Mouse (Mus musculus): Measurements from ENCODE around the gene Gm28308.

Gm28308 gene

DNA sequence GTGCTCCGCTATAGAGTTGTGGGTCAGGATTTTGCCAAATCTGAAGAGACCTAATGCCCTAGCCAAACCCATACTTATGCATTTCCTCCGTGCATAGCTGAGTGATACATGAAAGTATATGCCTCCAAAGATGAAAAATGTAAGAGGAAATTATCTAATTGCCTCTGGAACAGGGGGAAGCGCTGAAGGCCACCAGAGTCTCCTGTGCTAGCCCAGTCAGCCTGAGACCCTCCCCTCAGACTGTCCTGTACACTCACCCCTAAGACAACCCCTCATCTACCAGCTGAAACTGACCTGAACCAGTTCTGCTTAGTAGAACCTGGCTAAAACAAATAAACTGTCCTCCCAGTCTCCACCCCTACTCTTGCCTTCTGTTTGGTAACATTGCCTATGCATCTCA is 32.4 kb downstream of the Gm28308 start:
- DNase-seq, result no peak

DNA sequence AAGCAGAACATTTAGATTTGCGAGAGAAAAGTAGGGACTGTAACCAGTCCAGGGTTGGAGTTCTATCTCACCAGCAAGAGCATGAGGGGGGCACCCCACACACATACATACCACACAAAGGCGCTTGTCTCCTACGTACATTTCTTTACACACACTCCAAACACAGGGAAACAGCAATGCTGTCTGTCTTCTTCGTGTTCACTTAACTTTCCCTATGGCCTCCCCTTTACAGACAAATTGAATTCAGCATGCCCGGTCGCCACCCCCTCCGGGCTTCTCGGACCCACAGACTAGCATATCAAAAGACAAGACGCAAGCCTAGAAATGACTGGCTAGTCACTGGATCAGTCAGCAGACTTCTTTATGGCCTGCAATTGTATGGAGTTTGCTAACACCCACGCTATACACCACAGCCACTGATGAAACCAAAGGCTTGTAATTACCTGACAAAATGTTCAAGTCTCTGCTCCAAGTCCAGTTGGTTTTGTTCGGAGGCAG is 32.9 kb downstream of the Gm28308 start:
- DNase-seq, result no peak

- no peak for DNase-seq
Measured at GRCm38 (mm10) chr6:52179690-52180089, 33.4 kb downstream of the Gm28308 start.

DNA sequence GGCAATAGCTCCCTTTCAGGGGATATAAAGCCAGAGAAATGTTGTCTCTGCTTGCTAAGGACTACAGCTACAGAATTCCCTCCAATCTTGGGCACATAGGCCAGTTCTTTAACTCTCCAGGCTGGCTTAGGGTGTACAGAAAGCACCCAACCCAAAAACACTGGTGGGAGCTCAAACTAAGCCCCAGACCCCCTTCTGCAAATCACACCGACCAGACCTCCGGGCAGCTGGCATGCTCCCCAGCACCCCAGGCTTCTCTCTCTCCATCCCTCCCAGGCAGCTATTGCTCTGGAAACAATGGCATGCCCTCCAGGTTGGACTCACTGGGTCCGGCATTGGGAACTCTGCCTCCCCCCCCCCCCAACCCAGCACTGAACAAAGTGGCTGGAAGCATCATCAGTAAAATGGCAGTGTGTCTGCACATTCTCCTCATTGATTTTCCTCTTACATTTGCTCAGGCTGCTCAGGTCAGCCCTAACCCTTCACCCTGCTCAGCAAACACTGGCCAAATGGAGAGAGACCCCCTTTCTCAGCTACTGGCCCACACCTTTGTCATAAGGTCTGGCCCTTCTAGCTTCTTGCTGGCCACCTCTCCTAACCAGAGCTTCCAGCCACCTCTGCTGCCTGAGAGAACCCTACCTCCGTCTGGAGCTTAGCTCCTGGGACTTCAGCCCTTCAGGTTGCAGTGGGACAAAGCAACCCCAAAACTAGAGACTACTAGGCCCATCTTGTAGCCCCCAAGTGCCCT is 34.0 kb downstream of the Gm28308 start:
- no peak for DNase-seq

- DNase-seq, result no peak
Measured at GRCm38 (mm10) chr6:52177806-52178205, 35.3 kb downstream of the Gm28308 start.

- no peak for DNase-seq
Measured at GRCm38 (mm10) chr6:52177061-52177735, 35.9 kb downstream of the Gm28308 start, which contains the start of gene 5730596B20Rik. Gene 5730596B20Rik (plus strand): TSS chr6:52177498.

DNA sequence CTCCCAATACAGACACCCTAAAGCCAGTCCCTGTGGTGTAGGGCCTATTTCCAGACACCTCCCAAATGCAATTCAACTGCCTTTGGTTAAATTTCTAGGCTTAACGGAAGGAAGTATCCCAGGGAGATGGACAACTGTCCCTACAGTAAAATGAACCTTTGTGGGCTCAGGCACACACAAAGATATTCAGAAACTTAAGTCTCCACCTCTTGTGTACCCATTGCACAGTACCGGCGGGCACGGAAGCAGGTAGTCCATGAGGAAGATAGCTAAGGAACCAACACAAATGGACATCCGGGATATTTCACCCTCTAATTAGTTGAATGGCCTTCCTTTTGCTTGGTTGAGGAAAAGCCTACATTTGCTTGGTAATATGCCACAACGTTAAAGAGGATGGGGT is 36.7 kb downstream of the Gm28308 start:
- no peak for DNase-seq

GRCm38 (mm10) chr6:52175864-52176263 is 37.3 kb downstream of the Gm28308 start:
- DNase-seq, result no peak

- no peak for DNase-seq
Measured at GRCm38 (mm10) chr6:52174968-52175751, 38.0 kb downstream of the Gm28308 start.

DNA sequence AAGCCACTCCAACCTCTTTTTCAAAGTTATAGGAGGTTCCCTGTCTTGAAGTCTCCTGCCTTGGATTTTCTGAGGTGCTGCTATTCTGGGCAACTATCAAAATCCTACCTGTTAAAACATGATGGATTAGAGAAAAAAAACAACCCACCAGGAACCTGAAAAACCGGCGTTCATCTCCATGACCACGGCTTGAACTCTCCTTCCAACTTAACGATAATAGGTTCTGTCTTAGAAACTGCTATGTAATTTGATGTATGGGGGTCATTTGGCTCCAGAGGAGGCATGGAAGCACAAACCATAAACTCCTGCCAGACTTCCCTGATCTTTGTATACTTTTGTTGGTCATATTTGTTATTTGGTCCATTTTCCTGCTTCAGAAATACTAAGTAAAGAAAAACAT is 39.5 kb downstream of the Gm28308 start:
- DNase-seq, result no peak

- no peak for DNase-seq
Measured at GRCm38 (mm10) chr6:52172501-52172900, 40.6 kb downstream of the Gm28308 start.

DNA sequence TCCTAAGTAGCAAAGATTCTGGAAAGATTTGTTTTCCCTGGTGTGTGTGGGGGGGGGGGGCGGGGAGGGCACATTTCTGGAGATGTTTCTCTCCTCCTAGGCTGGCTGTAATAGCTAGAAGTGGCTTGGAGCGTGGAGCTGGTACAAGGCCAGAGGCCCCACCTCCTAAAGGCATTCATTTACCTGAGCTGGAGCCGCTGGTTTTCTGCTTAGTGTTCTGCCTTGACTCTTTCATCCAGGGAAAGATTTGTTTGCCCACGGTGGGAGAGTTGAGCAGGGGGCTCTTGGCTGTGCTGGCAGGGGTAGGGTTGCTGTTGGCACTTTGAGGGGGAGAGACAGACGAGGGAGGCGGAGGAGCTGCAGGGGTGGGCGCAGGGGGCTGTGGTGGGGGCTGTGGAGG is 41.2 kb downstream of the Gm28308 start:
- no peak for DNase-seq

DNA sequence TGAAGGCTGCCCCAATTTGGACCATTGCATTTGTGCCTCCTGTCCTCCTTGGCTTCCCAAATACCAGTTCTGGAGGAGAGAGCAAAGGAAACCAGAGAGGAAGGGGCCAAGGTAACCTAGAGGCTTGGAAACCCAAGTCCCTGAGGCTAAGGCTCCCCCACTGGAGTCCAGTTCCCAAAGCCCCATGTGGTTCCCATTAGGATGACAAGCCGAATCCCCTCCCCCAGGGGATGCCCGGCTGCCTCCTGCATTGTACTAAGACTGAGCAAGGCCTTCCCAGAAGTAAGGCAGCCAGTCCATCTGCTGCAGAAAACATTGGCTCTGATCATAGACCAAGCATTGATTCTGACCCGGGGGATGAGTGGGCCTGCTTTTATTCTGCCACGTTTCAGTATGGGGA is 41.8 kb downstream of the Gm28308 start:
- DNase-seq, result no peak

GRCm38 (mm10) chr6:52170898-52171223 is 42.3 kb downstream of the Gm28308 start:
- no peak for DNase-seq

DNA sequence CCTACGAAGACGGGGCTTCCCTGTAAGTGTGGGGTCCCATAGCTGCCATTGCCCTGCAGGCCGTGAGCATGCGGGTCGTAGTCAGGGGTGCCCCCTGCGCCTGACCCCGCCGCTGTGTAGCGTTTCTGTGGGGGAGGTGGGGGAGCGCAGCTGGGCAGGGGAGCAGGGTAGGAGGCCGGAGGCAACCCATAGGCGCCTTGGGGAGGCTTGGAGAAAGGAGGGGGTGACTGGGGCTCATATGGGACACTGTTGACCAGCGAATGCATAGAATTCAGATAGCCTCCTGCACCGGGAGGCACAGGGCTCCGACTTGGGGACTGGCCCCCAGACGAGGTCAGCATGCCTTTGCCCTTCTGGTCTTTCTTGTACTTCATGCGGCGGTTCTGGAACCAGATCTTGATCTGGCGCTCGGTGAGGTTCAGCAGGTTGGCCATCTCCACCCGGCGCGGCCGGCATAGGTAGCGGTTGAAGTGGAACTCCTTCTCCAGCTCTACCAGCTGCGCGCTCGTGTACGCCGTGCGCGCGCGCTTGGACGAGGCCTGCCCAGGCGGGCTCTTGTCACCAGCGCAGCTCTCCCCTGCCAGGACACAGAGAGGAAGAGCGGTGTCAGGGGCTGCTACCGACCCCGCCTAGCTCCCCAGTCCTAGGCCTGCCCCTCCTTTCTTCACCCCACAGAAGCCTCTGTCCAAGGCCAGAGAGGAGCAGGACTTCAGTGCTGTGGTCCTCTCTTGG is 42.8 kb downstream of the Gm28308 start:
- DNase-seq, result no peak

DNA sequence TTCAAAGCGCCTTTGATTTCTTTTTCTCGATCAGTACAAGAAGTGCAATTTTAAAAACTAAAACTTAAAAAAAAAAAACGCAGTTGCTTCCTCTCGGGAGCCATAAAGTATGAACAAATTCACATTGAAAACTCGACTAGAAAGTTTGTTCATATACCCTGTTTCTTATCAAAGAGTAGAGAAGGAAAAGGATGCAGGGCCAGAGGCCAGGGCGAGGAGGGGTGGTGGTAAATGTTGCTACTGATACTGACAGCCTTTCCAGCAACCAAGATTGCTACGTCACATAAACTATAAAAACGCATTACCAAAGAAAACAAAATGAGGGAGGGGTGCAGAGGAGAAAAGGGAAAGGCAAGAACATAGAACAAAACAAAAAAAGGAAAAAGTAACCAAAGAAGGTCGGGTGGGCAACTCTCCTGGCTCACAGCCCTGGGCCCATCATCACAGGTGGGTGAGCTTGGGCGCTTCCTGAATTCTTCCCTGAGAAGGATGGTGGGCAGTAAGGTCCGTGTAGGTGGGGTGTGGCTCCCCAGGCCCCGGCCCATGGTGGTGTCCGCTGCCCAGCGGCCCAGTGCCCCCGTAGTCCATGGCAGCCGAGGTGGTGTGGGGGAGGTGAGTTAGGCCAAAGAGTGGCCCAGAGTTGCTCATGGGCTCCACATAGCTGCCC is 43.5 kb downstream of the Gm28308 start:
- no peak for DNase-seq

DNA sequence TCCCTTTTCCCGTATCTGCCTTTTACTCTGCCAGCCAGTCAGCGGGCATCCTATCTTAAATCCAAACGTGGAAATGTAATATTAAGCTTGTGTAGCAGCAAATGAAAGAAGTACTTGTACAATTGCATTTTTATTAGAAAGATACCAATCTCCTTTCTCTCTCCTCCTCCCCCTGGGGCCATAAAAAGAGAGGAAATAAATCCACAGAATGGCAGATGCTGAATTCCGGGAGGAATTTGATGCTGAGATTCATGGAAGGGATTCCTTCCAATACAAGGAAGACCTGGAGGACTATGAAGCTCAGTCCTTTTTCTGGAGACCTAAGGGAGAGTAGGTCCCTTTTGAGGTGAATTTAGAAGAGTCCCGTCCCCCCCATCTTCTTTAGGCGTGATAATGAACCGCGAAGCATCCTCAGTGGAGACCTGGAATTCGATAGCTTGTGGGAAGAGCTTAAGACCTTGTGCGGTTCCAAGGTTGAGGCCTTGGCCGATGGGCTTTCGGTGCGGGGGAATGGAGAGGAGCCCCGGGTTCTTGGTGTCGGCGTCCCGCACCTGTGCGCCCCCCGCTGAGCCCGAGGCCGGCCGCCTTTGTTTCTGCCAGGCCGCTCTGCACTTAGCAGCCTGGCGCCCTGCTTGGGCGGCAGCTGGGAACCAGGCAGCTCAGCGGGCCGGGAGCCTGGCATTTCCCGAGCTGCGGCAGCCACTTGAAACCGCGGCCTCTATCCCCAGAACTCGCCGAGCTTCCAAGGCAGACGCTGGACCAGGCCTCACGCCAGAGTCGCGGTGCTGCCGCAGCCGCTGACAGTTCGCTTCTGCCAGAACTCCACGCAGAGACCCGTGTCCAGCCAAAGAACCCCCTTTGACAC is 44.7 kb downstream of the Gm28308 start:
- DNase-seq, result no peak

DNA sequence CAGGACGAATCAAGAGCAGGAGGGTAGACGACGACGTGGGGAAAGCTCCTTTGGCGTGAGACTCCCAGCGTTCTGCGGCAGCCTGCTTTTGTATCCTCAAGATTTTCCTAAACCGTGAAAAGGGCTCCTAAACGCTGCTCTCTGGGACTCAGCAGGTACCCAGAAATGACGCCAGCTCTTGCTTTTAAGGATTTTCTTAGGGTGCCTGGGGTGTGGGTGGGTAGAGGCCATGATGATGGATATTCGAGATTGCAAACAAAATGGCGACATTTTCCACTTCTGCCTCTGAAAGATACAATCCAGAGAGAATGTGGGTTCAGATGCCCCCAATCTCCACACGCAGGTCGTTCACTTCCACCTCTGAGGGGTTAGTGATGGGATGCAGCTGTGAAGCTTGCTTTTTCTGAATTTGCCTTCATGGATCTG is 45.4 kb downstream of the Gm28308 start:
- DNase-seq, result no peak

DNA sequence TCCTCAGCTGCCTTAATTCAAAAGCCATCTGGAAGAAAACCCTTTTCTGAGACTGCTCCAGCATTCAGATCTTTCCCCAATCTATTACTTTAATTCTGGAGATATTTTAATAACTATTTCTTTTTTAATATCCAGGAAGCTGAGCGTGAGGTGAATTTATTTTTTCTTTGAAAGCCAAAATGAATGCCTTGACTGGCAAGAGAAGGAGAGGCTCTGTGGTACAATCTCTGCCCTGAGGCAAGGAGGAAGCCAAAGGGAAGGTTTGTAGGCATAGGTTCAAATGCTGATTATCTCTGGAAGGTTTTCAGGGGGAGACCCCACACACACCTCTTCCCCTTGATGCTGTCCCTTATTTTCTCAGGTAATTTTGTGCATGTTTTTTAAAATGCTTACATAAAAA is 46.0 kb downstream of the Gm28308 start:
- no peak for DNase-seq

GRCm38 (mm10) chr6:52166431-52167077 is 46.6 kb downstream of the Gm28308 start:
- no peak for DNase-seq
